Mouse (Mus musculus) central nervous system, embryonic 14 days (tissue): ENCODE results near the gene Esyt2. TPM values are rescaled to one million over a fixed set of nuclear protein-coding genes. Genes with fewer than 3 reads are reported as not detected.

ENCODE experiments used
- polyA plus RNA-seq: library from polyadenylated mRNA; depleted of rRNA; stranded (reverse); fragments of >200 nt; gene quantifications from 2 replicates; pipeline ENCODE4 v1.2.3, GENCODE M21; 2012; rRNA removed

Gene Esyt2
- 11.1 and 12.4 TPM in 2 replicates for polyA plus RNA-seq

GRCm38 (mm10) chr12:116280653-116281364, at the start of gene Esyt2:
Gene Esyt2, plus strand, starts transcription at chr12:116281196.

DNA sequence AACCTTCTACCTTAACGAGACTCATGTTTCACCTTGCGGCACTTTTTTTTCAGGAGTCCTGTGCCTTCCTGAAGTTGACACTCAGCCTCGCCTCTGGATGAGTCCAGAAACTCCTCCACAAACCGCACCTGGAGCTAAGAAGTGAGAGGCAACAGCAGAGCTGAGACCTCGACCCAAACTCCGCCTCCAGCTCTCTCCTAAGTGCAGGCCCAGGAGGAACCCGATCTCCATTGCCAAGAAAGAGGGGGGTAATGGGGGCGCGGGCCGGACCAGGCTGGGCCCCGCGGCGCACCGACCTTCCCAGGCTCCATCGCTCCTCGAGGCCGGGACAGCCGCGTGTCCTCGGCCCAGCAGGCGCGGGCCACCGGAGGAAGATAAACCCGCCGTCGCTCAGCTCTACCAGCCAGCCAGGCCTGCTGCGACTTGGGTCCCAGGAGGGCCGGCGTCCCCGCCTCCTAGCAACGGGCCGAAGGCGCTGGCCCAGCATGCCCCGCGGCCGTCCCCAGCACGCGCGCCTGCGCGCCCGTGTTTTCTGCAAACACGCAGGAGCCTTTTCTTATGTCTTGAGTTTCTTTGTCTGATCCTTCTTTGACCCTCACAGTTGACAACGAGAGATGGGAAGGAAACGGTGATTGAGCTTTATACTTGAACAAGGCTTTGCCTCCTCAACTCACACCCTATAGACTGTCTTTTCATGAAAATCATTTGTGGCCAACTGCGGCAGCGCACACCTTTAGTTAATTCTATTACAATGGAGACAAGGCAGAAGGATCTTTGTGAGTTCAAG, 18.2 kb upstream of the Esyt2 start, which contains the start of gene Wdr60:
Wdr60 (minus strand) TSS at position 468 of the 787 bp plus-strand sequence.

DNA sequence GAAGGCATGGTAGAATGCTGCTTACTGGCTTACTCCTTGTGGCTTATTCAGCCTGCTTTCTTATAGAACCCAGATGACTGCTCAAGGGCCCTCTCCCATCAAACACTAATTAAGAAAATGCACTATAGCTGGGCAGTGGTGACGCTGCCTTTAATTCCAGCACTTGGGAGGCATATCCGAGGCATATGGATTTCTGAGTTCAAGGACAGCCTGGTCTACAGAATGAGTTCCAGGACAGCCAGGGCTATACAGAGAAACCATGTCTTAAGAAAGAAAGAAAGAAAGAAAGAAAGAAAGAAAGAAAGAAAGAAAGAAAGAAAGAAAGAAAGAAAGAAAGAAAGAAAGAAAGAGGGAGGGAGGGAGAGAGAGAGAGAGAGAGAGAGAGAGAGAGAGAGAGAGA, 5.9 kb upstream of the Esyt2 start, which contains the start of gene Gm11027:
Gm11027 (plus strand) TSS at position 301 of the 400 bp plus-strand sequence.

GRCm38 (mm10) chr12:116405045-116405835, 124.2 kb downstream of the Esyt2 start, which contains the start of gene Ncapg2:
Gene Ncapg2, plus strand, starts transcription at chr12:116405402.

Other genes starting within 250 kb of the Esyt2 start
- 38.2 and 42.6 TPM in 2 replicates for gene Zfp386, start 233.5 kb upstream of the Esyt2 start, polyA plus RNA-seq
- gene Vipr2, start 203.5 kb upstream of the Esyt2 start, polyA plus RNA-seq = 2.1 and 2.3 TPM in 2 replicates
- gene Wdr60, start 18.2 kb upstream of the Esyt2 start, polyA plus RNA-seq = 16.0 and 18.4 TPM in 2 replicates
- gene Gm11027, start 5.8 kb upstream of the Esyt2 start, polyA plus RNA-seq = not detected in 2 replicates
- 14.0 and 16.8 TPM in 2 replicates for gene Ncapg2, start 124.2 kb downstream of the Esyt2 start, polyA plus RNA-seq
- gene Ptprn2, start 204.5 kb downstream of the Esyt2 start, polyA plus RNA-seq = 39.3 and 41.6 TPM in 2 replicates